Mouse (Mus musculus) spleen, adult 18-20 months (tissue): ENCODE data around the gene Sycp1.
A peak's percentile ranks its signal among the peaks of the same experiment; 100 is the strongest.

Source experiments
- DNase-seq, 2 experiments: peaks; one replicate each; pipeline ENCODE4 v3.0.0; 2022; ENCODE audit warnings: mixed read lengths in 2 of 2

Gene Sycp1

DNA sequence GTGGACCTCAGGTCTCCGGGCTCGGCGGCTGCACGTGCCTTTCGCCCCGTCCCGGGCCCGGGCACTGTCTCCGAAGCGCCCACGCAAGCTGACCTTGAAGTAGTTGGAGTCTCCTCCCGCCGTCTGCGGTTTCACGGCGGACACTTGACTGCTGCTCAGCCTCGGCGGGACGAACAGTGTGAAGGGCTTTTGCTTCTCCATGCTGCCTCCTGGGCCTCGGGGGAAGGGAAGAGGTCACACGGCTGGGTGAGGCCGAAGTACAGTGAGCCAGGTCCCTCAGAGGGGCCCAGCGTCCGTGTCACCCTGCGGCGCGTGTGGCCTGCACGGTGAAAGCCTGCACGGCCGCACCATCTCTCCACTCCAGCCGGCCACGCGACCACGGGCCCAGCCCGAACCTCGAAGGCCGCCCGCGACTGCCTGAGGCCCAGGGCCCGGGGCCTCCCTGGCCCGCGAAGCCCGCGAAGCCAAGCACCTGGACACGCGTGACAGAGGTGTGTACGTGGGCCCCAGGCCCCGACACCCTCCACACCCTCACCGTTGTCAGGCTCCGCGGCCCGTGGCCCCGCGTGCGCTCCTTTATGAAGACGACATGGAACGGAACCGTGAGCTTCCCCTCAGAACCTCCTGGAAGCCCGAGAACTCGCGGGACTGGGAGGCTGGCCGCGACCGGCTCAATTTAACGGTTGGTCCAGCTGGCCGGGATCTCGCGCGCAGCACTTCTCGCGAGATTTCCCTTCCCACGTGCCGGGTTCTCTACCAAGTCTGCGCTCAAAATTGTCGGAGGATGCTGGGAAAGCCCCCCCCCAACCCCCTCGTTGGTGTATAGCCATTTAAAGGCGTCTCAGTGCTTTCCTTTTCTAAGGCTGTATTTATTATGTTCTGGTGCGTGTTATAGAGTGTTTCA, at the start of gene Sycp1:
Sycp1 (minus strand) TSS at position 650 of the 904 bp plus-strand sequence.
- DNase-seq = no peak

DNA sequence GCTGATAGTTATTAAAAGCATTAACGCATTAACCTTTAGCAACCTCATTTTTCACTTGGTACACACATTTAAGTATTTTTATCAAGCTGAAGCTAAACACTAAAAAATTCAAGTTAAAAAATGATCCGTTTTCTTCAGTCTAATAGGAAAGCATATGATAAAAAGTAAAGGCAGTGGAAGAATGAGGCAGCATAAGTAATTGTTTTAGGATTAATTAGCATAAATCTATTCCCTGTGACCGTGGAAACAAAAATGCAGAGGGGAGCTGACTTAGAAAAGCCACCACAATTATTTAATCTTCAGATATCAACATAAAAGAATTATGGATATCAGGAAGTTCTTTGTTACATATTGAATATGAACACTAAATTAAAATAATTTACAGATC, 44.4 kb upstream of the Sycp1 start:
- DNase-seq = no peak

DNA sequence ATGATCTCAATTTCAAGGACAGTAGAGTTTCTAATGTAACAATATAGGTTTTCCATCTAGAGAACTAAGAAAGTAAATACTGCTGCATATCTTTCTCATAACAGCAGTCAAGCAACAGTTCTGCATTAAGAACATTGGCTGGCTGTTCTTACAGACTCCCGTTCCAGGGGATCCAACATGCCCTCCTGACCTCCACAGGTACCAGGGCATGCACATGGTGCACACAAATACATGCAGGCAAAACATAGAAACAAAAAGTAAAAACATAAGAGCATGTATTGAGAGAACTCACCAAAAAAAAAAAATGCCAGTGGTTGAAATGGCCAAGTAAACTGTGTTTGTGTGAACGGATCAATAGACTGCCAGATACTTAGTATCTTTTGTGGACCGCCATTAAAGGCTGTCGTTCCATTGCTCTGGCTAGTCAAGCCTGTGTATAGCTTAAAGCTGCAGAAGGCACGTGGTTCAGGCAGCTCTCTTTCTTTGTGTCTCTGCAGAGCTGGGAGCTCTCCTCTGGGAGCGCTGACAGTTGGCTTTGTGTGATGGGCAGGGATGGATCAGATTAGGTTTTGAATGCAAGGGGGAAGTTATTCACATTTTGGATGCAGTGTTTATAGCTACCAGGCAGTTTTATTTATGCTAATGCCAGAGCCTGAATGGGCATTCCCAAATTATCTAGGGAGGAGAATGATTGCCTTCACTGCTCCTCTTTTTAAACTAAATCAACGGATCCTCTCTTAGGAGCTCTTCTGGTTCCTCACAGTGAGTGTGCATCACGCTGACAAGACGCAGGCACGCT, 43.8 kb upstream of the Sycp1 start:
- no peak for DNase-seq

DNA sequence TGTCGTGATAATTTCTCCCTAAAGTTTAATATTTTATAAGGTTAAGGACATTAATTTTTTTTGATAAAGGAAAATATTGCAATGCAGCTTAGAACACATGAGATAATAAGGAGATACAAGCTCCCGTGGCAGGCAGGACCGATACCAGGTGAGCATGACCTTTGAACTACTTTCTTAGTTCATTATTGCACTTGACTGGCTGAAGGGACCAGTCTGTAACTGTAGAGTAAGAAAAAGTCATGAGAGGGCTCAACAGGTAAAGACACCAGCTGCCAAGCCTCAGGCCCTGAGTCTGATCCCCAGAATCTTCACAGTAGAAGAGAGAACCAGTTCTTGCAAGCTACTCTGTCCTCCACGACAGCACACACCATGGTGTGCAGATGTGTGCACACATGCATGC, 41.0 kb upstream of the Sycp1 start:
- DNase-seq = no peak

DNA sequence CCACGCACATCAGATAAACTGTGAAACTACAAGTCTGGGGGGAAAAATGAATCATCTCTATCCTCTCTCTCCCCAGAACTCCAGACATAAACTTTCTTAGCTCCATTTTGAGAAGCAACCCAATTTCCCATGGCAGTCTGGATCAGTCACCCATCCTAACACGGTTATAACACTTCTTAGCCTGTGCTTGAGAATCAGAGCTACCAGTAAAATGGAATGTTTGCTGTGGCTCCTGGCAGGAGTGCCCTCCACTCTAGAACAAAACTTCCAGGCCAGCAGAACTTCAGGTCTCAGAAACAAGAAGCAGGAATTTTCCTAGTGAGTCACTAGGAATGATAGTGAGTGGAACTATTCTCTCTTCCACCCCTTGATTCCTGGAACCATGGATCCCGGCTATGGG, 34.6 kb upstream of the Sycp1 start:
- DNase-seq = no peak

DNA sequence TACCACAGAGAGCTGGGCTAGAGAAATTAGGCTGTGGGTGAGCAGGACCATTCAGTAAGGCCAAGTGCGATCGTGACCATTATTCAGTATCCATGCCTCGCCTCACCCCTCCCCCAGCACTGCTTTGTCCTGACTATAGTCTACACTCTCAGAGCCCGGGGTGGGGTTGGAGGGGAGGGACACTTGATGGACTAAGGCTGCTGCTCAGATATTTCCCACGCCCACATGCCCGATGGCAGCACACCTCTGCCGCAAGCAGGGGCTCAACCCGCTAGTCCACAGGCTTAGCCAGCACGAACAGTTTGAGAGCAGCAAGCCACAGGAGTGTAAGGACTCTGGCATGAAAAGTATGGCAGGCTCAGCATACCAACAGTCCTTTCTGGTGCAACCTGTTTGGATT, 34.2 kb upstream of the Sycp1 start:
- DNase-seq = no peak

DNA sequence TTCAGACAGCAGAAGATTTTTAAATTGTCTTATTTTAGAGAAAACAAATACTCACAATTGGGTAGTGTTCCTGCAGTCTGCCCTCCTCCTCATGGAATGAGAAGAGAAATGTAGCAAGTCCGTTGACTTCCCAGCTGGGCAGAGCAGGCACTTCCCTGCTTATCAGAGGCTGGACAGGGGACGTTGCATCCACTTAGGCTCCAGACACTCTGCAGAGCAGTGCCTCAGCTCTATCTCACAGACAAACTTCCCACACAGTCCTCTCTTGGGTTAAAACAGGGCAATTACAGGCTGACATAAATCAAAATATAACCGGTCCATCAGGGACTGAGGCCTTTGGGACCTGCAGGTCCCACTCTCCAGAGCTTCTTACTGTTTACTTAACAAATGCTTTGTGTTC, 28.1 kb upstream of the Sycp1 start, which contains the start of gene Nr1h5:
Nr1h5 (minus strand) TSS at position 101 of the 400 bp plus-strand sequence.
- DNase-seq = no peak

DNA sequence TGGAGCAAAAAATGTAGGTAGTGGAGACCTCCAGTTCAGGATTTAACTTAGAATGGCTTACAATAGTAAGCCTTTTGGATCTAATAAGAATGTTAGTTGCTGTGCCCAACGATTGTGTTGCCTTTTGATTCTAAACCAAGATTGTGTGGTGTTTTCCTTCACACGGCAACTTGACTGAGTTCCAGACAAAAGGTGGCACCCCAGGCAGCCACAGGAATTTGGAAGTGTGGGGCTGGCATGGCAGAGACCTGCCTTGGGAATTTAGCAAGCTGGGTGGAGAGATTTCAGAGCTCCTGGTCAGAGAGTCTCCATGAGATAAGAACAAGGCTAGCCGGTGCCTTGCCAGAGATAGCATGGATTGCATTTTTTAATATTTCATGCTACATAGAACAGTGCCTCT, 19.7 kb upstream of the Sycp1 start:
- DNase-seq = no peak

DNA sequence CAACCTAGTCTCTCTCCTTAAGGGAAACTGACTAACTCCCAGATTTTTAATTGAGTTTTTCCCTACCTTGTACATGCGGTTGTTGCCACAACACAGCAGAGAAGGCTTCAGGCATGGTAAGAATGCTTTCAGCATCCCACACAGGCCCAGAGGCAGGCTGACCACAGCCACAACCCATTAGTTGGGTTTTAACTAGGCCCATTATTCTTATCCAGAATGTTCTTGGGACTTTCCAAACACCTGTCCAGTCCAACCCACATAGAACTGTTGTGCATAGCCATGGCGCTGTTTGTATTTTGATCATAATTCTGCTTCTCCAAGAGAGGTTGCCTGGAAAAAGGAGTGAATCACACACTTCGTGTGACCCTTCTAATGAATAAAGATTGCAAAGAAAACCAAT, 19.2 kb upstream of the Sycp1 start:
- no peak for DNase-seq

DNA sequence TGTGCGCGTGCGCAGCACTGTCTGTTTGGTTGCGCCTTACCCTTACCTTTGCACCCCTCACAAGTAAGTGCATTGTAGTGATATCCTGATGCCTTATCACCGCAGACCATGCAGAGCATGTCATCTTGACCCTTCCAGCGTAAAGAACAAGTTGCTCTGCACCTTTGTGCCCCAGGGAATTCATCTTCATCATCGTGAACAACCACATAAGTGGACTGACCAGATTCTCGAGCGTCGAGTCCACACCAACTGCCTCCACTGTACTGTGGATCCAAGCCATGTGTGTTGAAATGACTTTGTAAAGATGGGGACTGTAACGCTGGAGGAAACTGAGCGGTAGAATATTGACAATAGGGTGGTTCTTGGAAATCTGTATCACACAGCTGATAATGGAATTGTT, 18.6 kb upstream of the Sycp1 start:
- DNase-seq = no peak

DNA sequence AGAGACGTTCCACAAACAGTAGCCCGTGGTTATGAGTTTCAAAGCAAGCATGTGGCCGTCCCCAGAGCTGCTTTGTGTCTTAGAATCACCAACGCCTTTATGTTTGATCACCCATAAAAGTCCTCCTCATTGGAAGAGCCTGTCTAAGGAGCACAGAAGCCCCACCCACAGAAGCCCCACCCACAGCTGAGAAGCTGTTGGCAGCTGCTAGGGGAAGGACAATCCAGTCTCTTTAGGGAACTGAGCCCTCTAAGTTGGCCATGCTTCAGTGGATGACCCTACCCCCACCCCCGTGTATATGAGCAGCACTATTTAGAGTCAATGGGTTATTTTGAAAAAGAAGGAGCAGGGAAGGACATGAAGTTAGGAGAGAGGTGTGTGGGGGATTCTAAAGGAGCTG, 11.0 kb upstream of the Sycp1 start:
- DNase-seq = peak in 1 of 2 experiments; percentile 14

DNA sequence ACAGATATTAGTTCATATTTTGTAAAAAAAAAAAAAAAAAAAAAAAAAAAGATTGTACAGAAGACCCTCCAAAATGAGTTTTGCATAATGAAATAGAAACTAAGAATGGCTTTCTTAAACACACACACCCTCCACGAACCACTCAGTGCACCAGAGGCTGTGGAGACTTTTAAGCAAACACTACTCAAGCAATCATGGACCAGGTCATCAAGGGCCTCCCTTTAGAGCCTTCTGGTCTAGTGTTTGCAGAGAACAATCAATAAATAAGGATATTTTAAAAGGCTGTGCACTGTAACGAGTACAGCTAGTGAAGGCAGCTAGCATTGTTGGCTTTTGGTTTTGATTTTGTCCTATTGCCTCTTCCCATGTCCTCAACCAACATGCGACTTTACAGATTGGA, 10.4 kb upstream of the Sycp1 start:
- no peak for DNase-seq

DNA sequence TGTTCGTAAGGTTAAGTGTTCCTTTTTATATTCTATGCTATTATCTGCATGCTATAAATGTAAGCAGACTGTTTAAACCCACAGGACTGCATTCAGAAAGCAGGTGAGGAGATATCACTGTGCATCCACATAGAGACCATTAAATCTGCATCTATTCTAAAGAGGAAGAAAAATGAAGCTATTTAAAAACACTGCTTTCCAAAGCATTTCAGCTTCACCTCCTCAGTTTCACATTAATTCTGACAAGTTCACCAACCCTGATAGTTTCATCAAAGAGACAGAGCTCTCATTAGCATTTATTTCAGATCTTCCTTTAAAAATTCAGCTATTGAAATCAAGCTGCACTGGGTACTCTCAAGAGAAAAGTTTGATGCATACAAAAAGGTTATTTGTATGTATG, 2.2 kb upstream of the Sycp1 start:
- no peak for DNase-seq

DNA sequence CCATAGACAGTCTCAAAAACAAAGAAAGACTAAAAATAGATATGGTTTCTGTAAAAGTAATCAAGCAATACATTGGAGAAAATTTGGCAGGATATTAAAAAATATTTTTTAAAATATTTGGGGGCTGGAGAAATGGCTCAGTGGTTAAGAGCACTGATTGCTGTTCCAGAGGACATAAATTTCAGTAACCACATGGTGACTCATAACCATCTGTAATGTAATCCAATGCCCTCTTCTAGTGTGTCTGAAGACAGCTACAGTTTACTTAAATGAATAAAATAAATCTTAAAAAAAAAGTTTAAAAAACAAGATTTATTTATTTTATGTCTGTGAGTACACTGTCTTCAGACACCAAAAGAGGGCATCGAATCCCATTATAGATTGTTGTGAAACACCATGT, 36.8 kb downstream of the Sycp1 start:
- DNase-seq = no peak

DNA sequence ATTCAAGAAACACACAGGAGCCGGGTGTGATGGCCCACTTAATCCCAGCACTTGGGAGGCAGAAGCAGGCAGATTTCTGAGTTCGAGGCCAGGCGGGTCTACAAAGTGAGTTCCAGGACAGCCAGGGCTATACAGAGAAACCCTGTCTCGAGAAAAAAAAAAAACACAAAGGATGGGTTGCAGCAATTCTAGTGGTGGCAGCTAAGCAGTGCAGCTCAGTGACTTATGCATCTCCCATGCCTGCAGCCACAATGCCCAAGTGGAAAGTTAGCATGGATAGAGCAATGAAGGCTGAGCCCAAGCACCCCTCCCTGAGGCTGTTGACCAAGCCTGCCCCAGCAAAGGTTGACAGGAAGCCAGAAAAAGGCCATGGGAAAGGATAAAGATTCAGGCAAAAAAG, 55.4 kb downstream of the Sycp1 start:
- no peak for DNase-seq

DNA sequence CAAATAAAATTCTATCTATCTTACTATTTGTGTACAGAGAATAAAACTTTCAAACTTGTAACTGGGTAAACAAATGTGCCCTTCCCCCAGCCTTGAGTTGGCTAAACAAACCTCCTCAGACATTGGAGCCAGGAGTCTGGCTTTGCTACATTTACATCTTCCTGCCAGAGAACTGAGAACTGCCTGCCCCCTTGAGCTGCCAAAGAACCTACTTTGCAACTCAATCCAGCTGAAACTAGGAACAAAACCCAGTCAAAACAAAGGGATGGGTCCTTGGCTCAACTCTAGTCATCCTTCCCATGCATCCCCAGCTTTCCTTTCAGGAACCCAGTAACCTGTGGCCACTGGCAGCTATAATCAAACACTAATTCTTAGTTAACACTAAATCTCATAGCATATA, 87.2 kb downstream of the Sycp1 start:
- no peak for DNase-seq

DNA sequence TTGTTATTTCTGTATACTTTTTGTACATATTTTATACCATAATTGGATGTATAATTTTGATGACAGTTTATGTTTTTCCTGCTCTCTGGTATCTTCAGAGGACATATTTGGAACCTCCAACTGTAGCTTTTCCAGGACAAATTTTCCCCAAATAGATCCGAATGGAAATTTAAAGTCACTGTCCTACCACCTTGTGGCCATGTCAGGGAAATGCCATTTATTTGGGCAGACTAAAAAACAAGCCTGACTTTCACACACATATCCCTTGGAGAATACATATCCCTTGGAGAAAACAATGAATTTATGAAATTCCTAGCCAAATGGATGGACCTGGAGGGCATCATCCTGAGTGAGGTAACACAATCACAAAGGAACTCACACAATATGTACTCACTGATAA, 93.5 kb downstream of the Sycp1 start:
- DNase-seq = no peak

DNA sequence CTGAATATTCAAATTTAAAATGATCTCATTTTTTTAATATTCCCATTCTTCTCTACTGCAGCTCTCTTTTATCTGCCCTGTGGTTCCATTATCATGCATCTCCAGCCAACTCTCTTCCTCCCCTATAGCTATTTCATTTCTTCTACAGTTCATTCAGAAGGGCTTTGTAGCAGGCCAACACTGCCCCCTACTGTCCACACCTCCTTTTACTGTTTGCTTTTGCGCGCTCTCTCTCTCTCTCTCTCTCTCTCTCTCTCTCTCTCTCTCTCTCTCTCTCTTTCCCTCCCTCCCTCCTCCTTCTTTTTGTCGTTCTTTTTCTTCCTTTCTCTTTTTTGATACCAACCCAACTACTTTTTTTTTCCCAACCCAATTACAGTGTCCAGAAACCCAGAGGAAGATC, 132.0 kb downstream of the Sycp1 start:
- DNase-seq = peak; percentile 51 to 81

DNA sequence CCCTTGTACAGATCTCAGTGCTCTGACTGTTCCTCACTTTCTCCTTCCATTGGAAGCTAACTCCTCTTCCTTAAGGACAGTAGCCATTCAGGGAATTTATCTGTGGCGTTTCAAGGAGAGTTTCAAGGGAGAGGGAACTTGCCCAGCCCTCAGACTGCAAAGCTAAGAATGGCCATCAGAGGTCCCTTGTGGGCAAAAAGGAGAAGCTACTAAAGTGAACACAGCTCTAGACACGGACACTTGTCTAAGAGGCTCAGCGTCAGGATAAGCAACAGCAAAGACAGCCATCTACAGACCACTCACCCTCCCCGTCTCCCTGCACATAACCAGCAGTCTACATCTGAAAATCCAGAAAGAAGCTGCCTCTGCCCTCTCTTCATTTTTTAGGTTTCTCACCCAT, 148.5 kb downstream of the Sycp1 start:
- DNase-seq = no peak

DNA sequence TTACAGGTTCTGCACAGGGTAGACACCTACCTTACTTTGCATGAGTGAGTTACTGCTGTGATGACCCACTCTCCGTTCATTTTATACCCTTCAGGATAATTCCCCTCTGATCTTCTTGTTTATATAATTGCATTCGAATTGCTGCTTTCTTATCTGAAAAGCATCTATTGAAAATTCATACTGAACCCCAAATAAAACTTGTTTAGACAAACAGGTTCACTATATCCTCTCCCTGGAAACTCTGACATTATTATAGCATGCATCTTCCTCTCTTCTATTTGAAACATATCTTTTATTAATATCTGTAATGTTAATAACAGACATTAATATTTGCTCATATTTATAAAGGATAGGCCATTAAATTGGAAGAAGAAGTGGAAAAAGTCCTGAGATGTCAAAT, 153.3 kb downstream of the Sycp1 start, which contains the start of gene Tshb:
Tshb (minus strand) TSS at position 101 of the 400 bp plus-strand sequence.
- DNase-seq = no peak

DNA sequence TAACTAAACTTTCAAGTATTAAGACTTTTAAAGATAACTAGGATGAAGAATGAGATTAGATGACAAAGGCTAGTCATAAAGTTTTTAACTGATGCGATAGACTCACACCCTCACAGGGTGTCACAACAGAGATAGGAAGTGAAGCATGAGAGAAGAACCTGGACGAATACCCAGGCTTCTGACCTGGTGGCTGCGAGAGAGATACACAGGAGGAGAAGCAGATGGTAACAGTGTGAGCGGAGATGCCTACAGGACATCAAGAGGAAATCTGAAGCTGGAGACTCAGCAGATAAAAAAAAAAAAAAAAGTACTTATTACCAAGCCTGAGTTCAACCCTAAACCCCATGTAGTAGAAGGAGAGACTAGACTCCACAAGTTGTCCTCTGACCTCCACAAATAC, 162.9 kb downstream of the Sycp1 start:
- DNase-seq = no peak
